Mouse (Mus musculus): ENCODE measurements at regions not wholly inside any gene's neighbourhood (a gene's known extent, or its start where the extent isn't known, plus 50 kb on each side); places are given as distances from the start of the nearest gene placed in this dataset.

DNA sequence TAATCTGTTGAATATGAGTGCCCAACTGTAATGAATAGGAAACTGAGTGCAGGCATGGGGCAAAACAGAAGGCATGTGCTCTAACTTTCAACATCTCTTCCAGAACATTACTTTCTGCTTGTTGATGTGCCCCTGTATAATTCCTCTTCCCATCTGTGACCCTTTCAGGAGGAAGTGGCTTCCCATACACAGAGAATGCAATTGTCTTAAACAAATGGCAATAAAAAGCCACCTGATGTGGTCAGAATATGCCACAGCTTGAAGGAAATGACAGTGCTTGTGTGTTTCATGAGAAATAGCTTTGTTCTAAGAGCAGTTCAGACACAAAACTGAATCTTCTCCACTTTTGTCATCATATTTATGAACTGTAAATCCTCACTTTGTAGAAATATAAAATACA is 359.3 kb downstream of the Atp6ap1l start:
- TF ChIP-seq CTCF (IDR thresholded peaks at IDR 0.05; ENCODE audit: control insufficient read depth, insufficient read depth, insufficient read length) = no peak
- no peak for TF ChIP-seq CEBPB (IDR thresholded peaks at IDR 0.05; ENCODE audit: low read depth)
